In genomic region chr1:112379651-112380264, GRCm38 (mm10) we compare ENCODE assay signal across 9 mouse cellular contexts.
DNase-seq lines count a peak whose midpoint lies in the region; ATAC-seq and TF ChIP-seq lines count a peak whose summit lies in the region.
"Had no signal": no experiment of that assay in that cellular context is flagged by ENCODE, and none has a peak within 500 bp of the region (broad histone marks: within the 10 kb centered on the region; RNA-seq: fewer than 3 reads in every experiment).

No protein-coding gene starts in this region.

- H3K36me3 ChIP-seq in kidney, adult 2 months (ENCODE audit: control insufficient read depth, insufficient read depth, low read length) = no peaks in the 10 kb centered on the region
- H3K36me3 ChIP-seq in midbrain, postnatal 0 days (ENCODE audit: insufficient read depth, low read length) = no peaks in the 10 kb centered on the region
- H3K36me3 ChIP-seq: liver, embryonic 13.5 days had no signal

- TF ChIP-seq CTCF in kidney, adult 2 months (conservative IDR thresholded peaks at IDR 0.05; ENCODE audit: insufficient read depth, insufficient read length, low read depth, low read length) = no peak
- TF ChIP-seq CTCF in midbrain, postnatal 0 days (IDR thresholded peaks at IDR 0.05) = peak; percentile 99

- no peak overlapping the region for H3K4me2 ChIP-seq in midbrain, postnatal 0 days (ENCODE audit: low read depth, low read length, poor library complexity, severe bottlenecking)
- H3K4me2 ChIP-seq: liver, embryonic 13.5 days had no signal

- no peak for TF ChIP-seq POLR2A in kidney, adult 2 months (IDR thresholded peaks at IDR 0.05; ENCODE audit: low read depth, low read length)

- peak; percentile 85 for ATAC-seq in midbrain, postnatal 0 days (ENCODE audit: low FRiP score)

- no peaks in the 10 kb centered on the region for H3K27me3 ChIP-seq in kidney, adult 2 months (replicated peaks; ENCODE audit: control insufficient read depth, insufficient read depth, low read length)
- no peaks in the 10 kb centered on the region for H3K27me3 ChIP-seq in midbrain, postnatal 0 days (ENCODE audit: insufficient read depth, low read length)
- H3K27me3 ChIP-seq: liver, embryonic 13.5 days had no signal

- H3K27ac ChIP-seq in kidney, adult 2 months (ENCODE audit: insufficient read depth, low read depth, low read length) = no peak overlapping the region
- H3K27ac ChIP-seq in midbrain, postnatal 0 days (ENCODE audit: low read depth, low read length) = no peak overlapping the region
- H3K27ac ChIP-seq: liver, embryonic 13.5 days had no signal

- H3K4me3 ChIP-seq in kidney, adult 2 months (ENCODE audit: insufficient read depth, low read depth, low read length) = no peak overlapping the region
- no peak overlapping the region for H3K4me3 ChIP-seq in midbrain, postnatal 0 days (ENCODE audit: low read depth, low read length)
- H3K4me3 ChIP-seq: liver, embryonic 13.5 days had no signal

- peak; percentile 47 for DNase-seq in kidney, adult 2 months
- no peak for DNase-seq in kidney, adult 18-20 months
- peak; percentile 81 for DNase-seq in brain, adult 2 months (ENCODE audit: low read depth, low spot score)
- DNase-seq in frontal cortex, postnatal 10 days (ENCODE audit: low spot score in 2 of 2) = peak; percentile 29 to 51
- peak; percentile 74 for DNase-seq in layer of hippocampus, adult 11-12 months (ENCODE audit: low spot score)
- DNase-seq in midbrain, postnatal 0 days (ENCODE audit: low spot score) = peak; percentile 86
- no peak for DNase-seq in T-cell, adult 2 months (ENCODE audit: low spot score)
- no peak for DNase-seq in urinary bladder, adult 18-20 months (ENCODE audit: low spot score in 2 of 2)
- DNase-seq: liver, embryonic 13.5 days had no signal

- no peak overlapping the region for H3K9ac ChIP-seq in midbrain, postnatal 0 days (replicated peaks; ENCODE audit: low read length, poor library complexity, severe bottlenecking)
- H3K9ac ChIP-seq: liver, embryonic 13.5 days had no signal

- WGBS in kidney, adult 2 months = 13% methylated on average over 2 of the region's 2 CpGs
- 14% methylated on average over 2 of the region's 2 CpGs for WGBS in midbrain, postnatal 0 days

- H3K9me3 ChIP-seq in midbrain, postnatal 0 days (ENCODE audit: low read length) = no peaks in the 10 kb centered on the region
- H3K9me3 ChIP-seq: liver, embryonic 13.5 days had no signal

- H3K4me1 ChIP-seq in kidney, adult 2 months (ENCODE audit: control insufficient read depth, insufficient read depth, low read length) = no peaks in the 10 kb centered on the region
- no peaks in the 10 kb centered on the region for H3K4me1 ChIP-seq in midbrain, postnatal 0 days (ENCODE audit: insufficient read depth, low read length)
- H3K4me1 ChIP-seq: liver, embryonic 13.5 days had no signal

Comparison
In these comparisons a context has a peak if more than half of its experiments do, and no peak if none do; other contexts are left out.
1. DNase-seq: peak in kidney, adult 2 months (single experiment), brain, adult 2 months (single experiment), frontal cortex, postnatal 10 days (2 of 2), layer of hippocampus, adult 11-12 months (single experiment) and midbrain, postnatal 0 days (single experiment); none in kidney, adult 18-20 months (single experiment), T-cell, adult 2 months (single experiment) and urinary bladder, adult 18-20 months (0 of 2).